Mouse (Mus musculus): ENCODE measurements around the gene Aff1. TPM values are rescaled to one million over a fixed set of nuclear protein-coding genes. Genes with fewer than 3 reads are reported as not detected.

Aff1 gene
- polyA plus RNA-seq, 1 experiment from 2014 or later, result 2.4 TPM

- no peaks in the 10 kb centered on the region for H3K9me3 ChIP-seq
- H3K4me2 ChIP-seq, result no peak overlapping the region
- no peak overlapping the region for H3K4me3 ChIP-seq
- WGBS, result 93% methylated on average over 1 of the region's 1 CpGs
- H3K27ac ChIP-seq, result no peak overlapping the region
- H3K27me3 ChIP-seq, result no peaks in the 10 kb centered on the region
- H3K36me3 ChIP-seq, result no peaks in the 10 kb centered on the region
- no peak for ATAC-seq (ENCODE audit: low FRiP score)
- H3K4me1 ChIP-seq (replicated peaks), result no peaks in the 10 kb centered on the region
- no peak overlapping the region for H3K9ac ChIP-seq
Measured at GRCm38 (mm10) chr5:103745635-103746034, 53.5 kb downstream of the Aff1 start.

DNA sequence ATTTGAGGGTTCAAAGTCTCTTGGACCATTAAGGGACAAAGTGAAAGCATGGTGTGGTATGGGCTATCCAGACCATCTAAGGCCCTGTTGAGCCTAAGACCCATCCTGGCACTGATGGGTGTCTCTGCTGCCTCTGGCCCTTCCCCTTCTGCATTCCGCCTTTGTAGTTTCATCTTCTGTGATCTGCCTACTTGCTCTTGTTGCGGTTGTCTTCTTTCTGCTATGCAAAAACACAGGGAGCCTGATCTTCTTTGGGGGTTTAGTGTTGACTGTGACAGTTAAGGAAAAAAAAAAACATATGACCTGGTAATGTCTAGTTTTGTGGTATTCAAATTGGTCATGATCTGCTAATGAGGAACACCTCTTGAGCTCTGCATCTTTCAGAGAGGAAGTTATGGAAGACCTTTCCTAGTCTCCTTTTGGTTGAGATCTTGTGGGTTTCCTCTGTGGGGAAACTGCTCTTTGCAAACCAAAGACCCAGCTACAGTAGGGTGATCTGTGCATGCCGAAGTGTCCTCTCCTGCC, 54.4 kb downstream of the Aff1 start:
- no peak overlapping the region for H3K27ac ChIP-seq
- ATAC-seq (ENCODE audit: low FRiP score), result no peak
- no peak overlapping the region for H3K4me3 ChIP-seq
- H3K27me3 ChIP-seq, result no peaks in the 10 kb centered on the region
- no peaks in the 10 kb centered on the region for H3K36me3 ChIP-seq
- H3K9ac ChIP-seq, result no peak overlapping the region
- H3K4me1 ChIP-seq (replicated peaks), result no peaks in the 10 kb centered on the region
- 95% methylated on average over 3 of the region's 3 CpGs for WGBS
- H3K4me2 ChIP-seq, result no peak overlapping the region
- no peaks in the 10 kb centered on the region for H3K9me3 ChIP-seq

GRCm38 (mm10) chr5:103747098-103747497, 54.9 kb downstream of the Aff1 start:
- no peaks in the 10 kb centered on the region for H3K4me1 ChIP-seq (replicated peaks)
- no peaks in the 10 kb centered on the region for H3K36me3 ChIP-seq
- whole genome bisulfite sequencing, result 89% methylated on average over 2 of the region's 2 CpGs
- no peak overlapping the region for H3K4me3 ChIP-seq
- H3K27me3 ChIP-seq, result no peaks in the 10 kb centered on the region
- no peak overlapping the region for H3K9ac ChIP-seq
- H3K9me3 ChIP-seq, result no peaks in the 10 kb centered on the region
- H3K4me2 ChIP-seq, result no peak overlapping the region
- ATAC-seq (ENCODE audit: low FRiP score), result no peak
- no peak overlapping the region for H3K27ac ChIP-seq

- no peak for ATAC-seq (ENCODE audit: low FRiP score)
- peaks cover 5% of the 10 kb centered on the region for H3K4me1 ChIP-seq (replicated peaks)
- H3K27me3 ChIP-seq, result peaks cover 6% of the 10 kb centered on the region; the same call in 1 of the 2 replicates
- H3K9me3 ChIP-seq, result no peaks in the 10 kb centered on the region
- no peaks in the 10 kb centered on the region for H3K36me3 ChIP-seq
- H3K4me3 ChIP-seq, result no peak overlapping the region
- H3K9ac ChIP-seq, result no peak overlapping the region
- H3K4me2 ChIP-seq, result no peak overlapping the region
- H3K27ac ChIP-seq, result no peak overlapping the region
Measured at GRCm38 (mm10) chr5:103748343-103748742, 56.2 kb downstream of the Aff1 start.

DNA sequence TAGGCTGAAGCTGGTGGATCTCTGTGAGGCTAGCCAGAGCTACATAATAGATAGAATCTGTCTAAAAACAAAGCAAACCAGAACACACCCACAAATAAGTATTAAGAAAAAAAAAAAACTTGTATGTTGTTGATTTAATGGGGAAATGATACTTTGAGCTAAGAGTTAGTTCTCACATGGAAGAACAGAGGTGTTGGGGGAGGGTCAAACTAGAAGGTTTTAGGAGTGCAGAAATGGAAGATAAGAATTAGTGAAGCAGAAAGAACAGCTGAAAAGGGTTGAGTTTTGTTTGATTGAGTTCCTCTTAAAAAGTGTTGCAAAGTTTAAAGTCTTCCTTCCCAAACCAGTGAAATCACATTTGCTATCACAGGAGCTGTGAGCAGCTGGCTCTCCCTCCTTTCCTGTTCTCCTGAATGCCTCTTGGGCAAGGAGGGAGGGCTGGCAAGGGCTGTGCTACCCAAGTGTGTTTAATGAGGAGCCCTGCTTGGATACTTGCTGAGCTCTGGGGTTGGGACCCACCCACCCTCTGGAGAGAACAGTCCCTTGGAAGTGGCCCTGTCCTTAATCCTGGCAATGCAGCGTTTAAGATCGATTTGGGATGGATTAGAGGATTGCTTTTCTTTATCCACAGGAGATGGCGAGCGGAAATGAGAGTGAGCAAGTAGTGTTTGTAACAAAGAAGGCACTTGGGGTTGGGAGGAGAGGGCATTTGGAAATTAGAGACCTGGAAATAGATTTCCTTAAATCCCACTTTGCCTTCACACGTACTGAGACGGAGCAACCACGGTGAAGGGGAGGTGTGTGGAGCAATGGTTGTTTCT, 57.5 kb downstream of the Aff1 start:
- Histone ChIP-seq H3K4me1 (replicated peaks) (peaks cover 8% of the 10 kb centered on the region), H3K27me3 (peaks cover 6% of the 10 kb centered on the region; the same call in 1 of the 2 replicates)
- 54% methylated on average over 7 of the region's 7 CpGs for WGBS

GRCm38 (mm10) chr5:103752665-103753510, 60.7 kb downstream of the Aff1 start:
- peaks cover 12% of the 10 kb centered on the region for H3K27me3 ChIP-seq
- 4% methylated on average over 23 of the region's 23 CpGs for WGBS
- H3K9me3 ChIP-seq, result no peaks in the 10 kb centered on the region
- peaks cover 17% of the 10 kb centered on the region for H3K4me1 ChIP-seq (replicated peaks)
- H3K36me3 ChIP-seq, result no peaks in the 10 kb centered on the region
- H3K4me3 ChIP-seq, result peak overlapping the region; percentile 70
- H3K27ac ChIP-seq, result peak overlapping the region; percentile 88; the same call in 1 of the 2 replicates
- ATAC-seq (ENCODE audit: low FRiP score), result no peak
- H3K9ac ChIP-seq, result peak overlapping the region; percentile 83
- H3K4me2 ChIP-seq, result peak overlapping the region; percentile 69

More for the DNA sequence above, 57.5 kb downstream of the Aff1 start:
- H3K9me3 ChIP-seq, result no peaks in the 10 kb centered on the region
- no peak overlapping the region for H3K27ac ChIP-seq
- H3K4me2 ChIP-seq, result no peak overlapping the region
- H3K36me3 ChIP-seq, result no peaks in the 10 kb centered on the region
- H3K4me3 ChIP-seq, result no peak overlapping the region
- ATAC-seq (ENCODE audit: low FRiP score), result no peak
- no peak overlapping the region for H3K9ac ChIP-seq

DNA sequence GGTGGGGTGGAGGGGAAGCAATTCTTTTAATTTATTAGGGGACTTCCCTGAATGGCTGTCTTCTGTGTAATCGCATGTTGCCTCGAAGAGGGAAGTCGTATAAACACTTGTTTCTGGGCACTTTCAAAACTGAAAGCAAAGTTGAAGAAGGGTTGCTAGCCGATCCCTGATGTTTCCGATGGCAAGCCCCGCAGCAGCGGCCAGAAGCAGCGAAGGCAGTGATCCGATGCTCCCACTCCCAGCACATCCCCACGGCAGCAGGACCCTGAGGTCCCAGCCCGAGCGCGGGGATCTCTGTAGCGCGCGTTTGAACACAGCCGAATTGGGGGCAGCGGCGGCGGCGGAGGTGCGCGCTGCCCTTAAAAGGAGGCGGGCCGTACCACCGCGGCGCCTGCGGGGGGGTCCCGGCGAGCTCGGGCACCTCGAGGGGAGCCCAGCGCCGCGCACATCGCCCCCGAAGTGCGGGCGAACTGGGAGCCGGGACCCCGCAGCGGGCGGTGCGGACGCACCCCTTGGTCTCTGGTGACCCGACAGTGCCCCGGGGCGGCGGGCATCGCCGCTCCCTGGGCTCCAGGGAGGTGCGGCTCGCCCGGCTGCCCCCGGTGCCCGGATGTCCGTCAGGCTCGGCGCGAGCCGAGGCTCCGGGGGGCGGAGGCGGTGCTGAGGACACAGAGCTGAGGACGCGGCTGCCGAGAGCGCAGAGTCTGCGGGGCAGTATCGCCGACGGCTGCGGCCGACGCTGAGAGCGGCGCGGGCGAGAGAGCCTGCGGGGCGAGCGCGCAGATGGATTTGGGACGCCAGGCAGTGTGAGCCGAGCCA, 61.5 kb downstream of the Aff1 start:
- Histone ChIP-seq H3K4me2 (peak overlapping the region; percentile 69), H3K4me1 (replicated peaks) (peaks cover 17% of the 10 kb centered on the region), H3K4me3 (peak overlapping the region; percentile 70), H3K27ac (peak overlapping the region; percentile 88), H3K27me3 (peaks cover 12% of the 10 kb centered on the region), H3K9me3 (no peaks in the 10 kb centered on the region), H3K9ac (peak overlapping the region; percentile 83), H3K36me3 (no peaks in the 10 kb centered on the region)
- under 1% methylated on average over 84 of the region's 86 CpGs for WGBS
- peak; percentile 96 for ATAC-seq (ENCODE audit: low FRiP score)

DNA sequence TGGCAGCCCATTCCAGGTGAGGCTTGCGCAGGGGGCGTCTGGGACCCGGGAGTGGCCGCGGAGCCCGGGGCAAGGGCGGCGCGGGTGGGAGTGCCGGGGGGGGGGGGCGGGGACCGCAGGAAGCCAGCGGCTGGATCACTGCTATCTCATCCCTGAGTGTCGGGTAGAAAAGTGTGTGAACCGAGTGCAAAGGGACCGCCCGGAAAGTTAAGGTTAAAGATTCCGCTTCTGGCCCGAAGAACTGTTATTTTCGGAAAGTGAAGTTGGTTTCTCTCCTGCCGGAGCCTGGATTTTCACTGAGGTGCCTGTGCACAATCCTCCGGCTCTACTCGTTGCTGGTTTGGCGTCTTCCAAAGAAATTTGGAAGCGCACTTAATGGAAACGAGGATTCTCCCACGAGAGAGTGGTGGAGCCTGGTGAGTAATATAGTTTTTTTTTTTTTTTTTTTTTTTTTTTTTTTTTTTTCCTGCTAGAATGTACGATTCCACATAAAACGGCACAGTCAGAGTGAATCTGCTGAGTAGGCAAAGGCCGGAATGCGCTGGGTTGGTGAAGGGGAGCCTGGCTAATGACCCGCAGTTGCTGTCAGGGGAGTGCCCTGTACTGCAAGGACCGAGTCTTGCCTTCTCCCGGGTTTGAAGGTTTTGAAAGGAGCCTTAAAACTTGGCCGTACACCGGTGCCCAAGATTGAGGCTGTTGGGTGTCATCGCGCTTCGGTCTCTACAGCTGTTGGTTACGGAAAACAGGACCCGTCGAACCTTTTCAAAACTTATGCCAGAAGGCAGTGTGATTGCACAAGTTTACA, 62.4 kb downstream of the Aff1 start:
- no peaks in the 10 kb centered on the region for H3K9me3 ChIP-seq
- 2% methylated on average over 30 of the region's 42 CpGs for WGBS
- H3K4me3 ChIP-seq, result peak overlapping the region; percentile 70
- H3K4me2 ChIP-seq, result peak overlapping the region; percentile 69
- ATAC-seq (ENCODE audit: low FRiP score), result no peak
- H3K27me3 ChIP-seq, result peaks cover 12% of the 10 kb centered on the region
- no peaks in the 10 kb centered on the region for H3K36me3 ChIP-seq
- peak overlapping the region; percentile 83 for H3K9ac ChIP-seq
- peaks cover 17% of the 10 kb centered on the region for H3K4me1 ChIP-seq (replicated peaks)
- peak overlapping the region; percentile 88 for H3K27ac ChIP-seq

DNA sequence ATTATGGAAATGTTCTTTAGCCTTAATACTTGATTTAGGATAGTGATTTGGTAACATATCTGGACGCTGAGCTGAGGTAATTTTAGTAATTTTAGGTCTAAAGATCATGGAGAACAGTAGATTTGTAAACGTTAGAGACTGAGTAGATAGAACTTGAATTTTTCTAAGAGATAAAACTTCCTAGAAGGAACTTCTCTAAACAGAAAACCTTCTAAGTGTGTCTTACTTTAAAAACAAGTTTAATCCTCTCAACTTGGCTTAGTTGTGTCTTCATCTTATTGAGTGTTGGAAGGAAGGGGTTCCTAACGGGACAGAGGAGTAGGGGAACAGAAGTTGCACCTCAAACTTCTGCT, 62.9 kb downstream of the Aff1 start:
- H3K4me1 ChIP-seq (replicated peaks), result peaks cover 21% of the 10 kb centered on the region
- H3K36me3 ChIP-seq, result no peaks in the 10 kb centered on the region
- H3K27me3 ChIP-seq, result peaks cover 12% of the 10 kb centered on the region
- peak overlapping the region; percentile 70 for H3K4me3 ChIP-seq
- H3K4me2 ChIP-seq, result peak overlapping the region; percentile 69
- WGBS, result 54% methylated on average over 3 of the region's 3 CpGs
- peak overlapping the region; percentile 83; the same call in 1 of the 2 replicates for H3K9ac ChIP-seq
- H3K9me3 ChIP-seq, result no peaks in the 10 kb centered on the region
- ATAC-seq (ENCODE audit: low FRiP score), result no peak
- no peak overlapping the region for H3K27ac ChIP-seq

DNA sequence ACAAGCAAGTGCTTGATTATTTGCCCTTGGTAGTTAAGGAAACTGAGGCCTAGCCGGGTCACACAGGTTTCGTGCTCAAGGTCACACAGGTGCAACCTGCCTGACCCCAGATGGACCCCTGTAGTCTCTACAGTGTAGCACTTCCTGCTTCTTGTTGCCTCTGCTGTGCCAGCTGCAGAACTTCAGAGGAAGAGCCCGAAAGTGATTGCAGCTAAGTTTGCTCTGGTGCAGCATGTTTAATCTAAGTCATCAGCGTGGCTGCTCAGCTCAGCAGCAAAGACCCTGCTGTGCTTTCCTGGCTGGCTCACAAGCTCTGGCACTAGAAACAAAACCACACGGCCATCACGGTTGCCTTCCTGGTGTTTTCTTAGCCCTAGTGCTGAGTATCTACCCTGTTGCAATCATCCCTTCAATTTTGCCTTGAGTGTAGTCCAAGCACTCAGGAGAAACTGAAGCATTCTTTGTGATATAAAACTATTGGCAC, 64.1 kb downstream of the Aff1 start:
- 52% methylated on average over 6 of the region's 6 CpGs for WGBS
- H3K9ac ChIP-seq, result no peak overlapping the region
- H3K27me3 ChIP-seq, result peaks cover 12% of the 10 kb centered on the region
- ATAC-seq (ENCODE audit: low FRiP score), result no peak
- H3K4me2 ChIP-seq, result no peak overlapping the region
- H3K9me3 ChIP-seq, result no peaks in the 10 kb centered on the region
- H3K4me3 ChIP-seq, result no peak overlapping the region
- H3K4me1 ChIP-seq (replicated peaks), result peaks cover 30% of the 10 kb centered on the region
- H3K27ac ChIP-seq, result no peak overlapping the region
- H3K36me3 ChIP-seq, result no peaks in the 10 kb centered on the region

DNA sequence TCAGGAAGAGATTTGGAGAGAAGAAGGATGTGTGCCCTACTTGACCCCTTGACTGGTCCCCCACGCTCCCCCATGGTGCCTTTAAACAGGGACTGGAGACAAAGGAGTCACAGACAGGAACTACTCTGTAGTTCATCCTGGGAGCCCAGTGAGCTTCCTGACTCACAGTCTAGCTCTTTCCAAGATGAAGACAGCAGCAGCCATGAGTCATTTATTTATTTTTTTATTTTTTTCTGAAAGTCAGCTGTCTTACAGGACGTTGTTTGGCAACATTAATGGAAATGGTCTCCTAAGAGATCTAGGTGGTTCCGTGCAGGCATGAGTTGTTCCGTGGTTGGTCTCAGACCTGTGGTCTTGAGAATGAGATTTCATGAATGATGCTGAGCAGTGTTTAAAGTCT, 66.3 kb downstream of the Aff1 start:
- Histone ChIP-seq H3K9me3 (no peaks in the 10 kb centered on the region), H3K27ac (no peak overlapping the region), H3K4me3 (no peak overlapping the region), H3K27me3 (peaks cover 7% of the 10 kb centered on the region), H3K4me2 (no peak overlapping the region), H3K9ac (no peak overlapping the region), H3K4me1 (replicated peaks) (peaks cover 25% of the 10 kb centered on the region), H3K36me3 (no peaks in the 10 kb centered on the region)
- WGBS, result 69% methylated on average over 4 of the region's 4 CpGs
- no peak for ATAC-seq (ENCODE audit: low FRiP score)
